Comparison of ENCODE assay signal across 8 mouse cellular contexts in the genomic region with DNA sequence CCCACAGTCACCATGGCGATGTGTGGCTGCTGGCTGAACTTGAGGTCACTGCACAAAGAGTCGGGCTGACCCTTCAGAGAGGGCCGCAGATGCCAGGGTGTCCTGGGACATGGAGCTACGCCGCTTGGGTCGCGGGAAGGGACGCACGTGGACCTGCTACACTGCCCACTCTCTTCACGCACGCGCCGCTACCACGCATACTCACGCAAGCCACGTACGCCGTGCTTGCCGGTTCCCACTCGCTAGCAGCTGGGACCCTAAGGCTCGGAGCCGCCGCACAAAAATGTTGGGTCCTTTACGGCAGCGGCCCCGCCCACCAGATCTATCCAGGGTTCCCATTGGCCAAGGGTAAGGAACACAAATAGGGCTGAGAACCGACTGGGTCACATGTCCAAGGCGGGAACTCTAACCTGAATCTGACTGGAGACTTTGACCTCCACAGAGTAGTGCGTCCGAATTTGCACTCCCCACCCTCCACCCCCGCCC. TPM values are rescaled to one million over a fixed set of nuclear protein-coding genes. Genes with fewer than 3 reads are reported as not detected.
A peak's percentile ranks its signal among the peaks of the same experiment; 100 is the strongest.
DNase-seq lines count a peak whose midpoint lies in the region; ATAC-seq and TF ChIP-seq lines count a peak whose summit lies in the region.

Gene Abcb6, minus strand, starts transcription at position 288 of the 486 bp plus-strand sequence.

- H3K9me3 ChIP-seq in E14TG2a.4 (ENCODE audit: low read length) = no peaks in the 10 kb centered on the region
- no peaks in the 10 kb centered on the region for H3K9me3 ChIP-seq in forebrain, embryonic 13.5 days (replicated peaks)
- H3K9me3 ChIP-seq in liver, postnatal 0 days (ENCODE audit: low read length) = 0 out of 2 replicates have a peak, but pooled peaks cover 2% of the 10 kb centered on the region
- H3K9me3 ChIP-seq in neural tube, embryonic 15.5 days (replicated peaks) = no peaks in the 10 kb centered on the region

- 0 out of 2 replicates have a peak, but pooled peaks have one; percentile 20 for TF ChIP-seq EP300 in liver, postnatal 0 days (IDR thresholded peaks at IDR 0.05; ENCODE audit: low read depth)

- peak within 1 kb of the TSS; percentile 97 for H3K4me2 ChIP-seq in forebrain, embryonic 13.5 days
- peak within 1 kb of the TSS; percentile 97 for H3K4me2 ChIP-seq in liver, postnatal 0 days (ENCODE audit: low read depth, low read length)
- peak within 1 kb of the TSS; percentile 100 for H3K4me2 ChIP-seq in neural tube, embryonic 15.5 days

- peak within 1 kb of the TSS; percentile 40; the same call in 1 of the 2 replicates for H3K27ac ChIP-seq in forebrain, embryonic 13.5 days
- peak within 1 kb of the TSS; percentile 99 for H3K27ac ChIP-seq in liver, postnatal 0 days (ENCODE audit: low read depth)
- H3K27ac ChIP-seq in neural tube, embryonic 15.5 days (replicated peaks) = peak within 1 kb of the TSS; percentile 74

- peaks cover 41% of the 10 kb centered on the region for H3K4me1 ChIP-seq in E14TG2a.4 (replicated peaks; ENCODE audit: low read depth, low read length)
- peaks cover 28% of the 10 kb centered on the region for H3K4me1 ChIP-seq in forebrain, embryonic 13.5 days
- H3K4me1 ChIP-seq in liver, postnatal 0 days (ENCODE audit: insufficient read depth) = peaks cover 13% of the 10 kb centered on the region
- H3K4me1 ChIP-seq in neural tube, embryonic 15.5 days = peaks cover 30% of the 10 kb centered on the region

- H3K27me3 ChIP-seq in E14TG2a.4 (ENCODE audit: insufficient read depth, low read length) = no peaks in the 10 kb centered on the region
- no peaks in the 10 kb centered on the region for H3K27me3 ChIP-seq in forebrain, embryonic 13.5 days
- no peaks in the 10 kb centered on the region for H3K27me3 ChIP-seq in liver, postnatal 0 days (ENCODE audit: insufficient read depth, low read length)
- H3K27me3 ChIP-seq in neural tube, embryonic 15.5 days (replicated peaks) = no peaks in the 10 kb centered on the region

- ATAC-seq in forebrain, embryonic 13.5 days = peak; percentile 95
- ATAC-seq in liver, postnatal 0 days = peak; percentile 86
- ATAC-seq in neural tube, embryonic 15.5 days (ENCODE audit: low FRiP score) = peak; percentile 94

- WGBS in forebrain, embryonic 13.5 days = under 1% methylated on average over 31 of the region's 31 CpGs
- 0% methylated on average over 31 of the region's 31 CpGs for WGBS in large intestine, adult 2 months
- WGBS in liver, postnatal 0 days (ENCODE audit: insufficient replicate concordance) = 0% methylated on average over 31 of the region's 31 CpGs
- under 1% methylated on average over 31 of the region's 31 CpGs for WGBS in neural tube, embryonic 15.5 days

- DNase-seq in c-Kit-positive CD71-positive TER-119-positive erythroid progenitor cells, embryonic 14.5 days (ENCODE audit: low spot score) = peak; percentile 94
- peak; percentile 92 to 93 for DNase-seq in heart, postnatal 10 days
- peak; percentile 82 for DNase-seq in large intestine, adult 2 months (ENCODE audit: low read depth, low spot score)
- peak; percentile 93 for DNase-seq in liver, postnatal 0 days
- DNase-seq in testis, postnatal 14 days (ENCODE audit: low spot score) = peak; percentile 88

- TF ChIP-seq CTCF in E14TG2a.4 (conservative IDR thresholded peaks at IDR 0.05; ENCODE audit: low read length) = no peak; the same call in 1 of the 2 replicates
- TF ChIP-seq CTCF in liver, postnatal 0 days (IDR thresholded peaks at IDR 0.05; ENCODE audit: low read depth) = no peak

- H3K4me3 ChIP-seq in E14TG2a.4 (replicated peaks; ENCODE audit: low read length) = peak within 1 kb of the TSS; percentile 90
- H3K4me3 ChIP-seq in forebrain, embryonic 13.5 days = peak within 1 kb of the TSS; percentile 59
- H3K4me3 ChIP-seq in liver, postnatal 0 days (ENCODE audit: low read depth, low read length) = peak within 1 kb of the TSS; percentile 83
- peak within 1 kb of the TSS; percentile 67 for H3K4me3 ChIP-seq in neural tube, embryonic 15.5 days (replicated peaks)

- H3K9ac ChIP-seq in forebrain, embryonic 13.5 days = peak within 1 kb of the TSS; percentile 73
- H3K9ac ChIP-seq in liver, postnatal 0 days (replicated peaks) = peak within 1 kb of the TSS; percentile 93
- peak within 1 kb of the TSS; percentile 69 for H3K9ac ChIP-seq in neural tube, embryonic 15.5 days (replicated peaks)

- H3K36me3 ChIP-seq in E14TG2a.4 (ENCODE audit: insufficient read depth, low read length) = peaks cover 67% of the 10 kb centered on the region
- H3K36me3 ChIP-seq in forebrain, embryonic 13.5 days (ENCODE audit: poor library complexity, severe bottlenecking) = peaks cover 67% of the 10 kb centered on the region
- peaks cover 69% of the 10 kb centered on the region for H3K36me3 ChIP-seq in liver, postnatal 0 days (replicated peaks; ENCODE audit: insufficient read depth, low read length)
- peaks cover 64% of the 10 kb centered on the region for H3K36me3 ChIP-seq in neural tube, embryonic 15.5 days

- intact Hi-C loops in heart, postnatal 10 days (cut with DNase I) = no loop called here

RNA-seq across cellular contexts. Expression of gene Abcb6, which starts in this region (rescaled TPM):
- 28.6 and 31.7 TPM in 2 replicates for polyA plus RNA-seq in forebrain, embryonic 13.5 days (2015; fragmentation: Nextera tagmentation; extraction: Ambion mirVana)
- total RNA-seq in heart, postnatal 10 days (2021) = 10 to 100 TPM; 23.6 to 26.8 TPM
- 24.0 and 27.5 TPM in 2 replicates for polyA plus RNA-seq in large intestine, adult 2 months (2012; rRNA removed)
- polyA plus RNA-seq in liver, postnatal 0 days (2015; fragmentation: Nextera tagmentation; extraction: Ambion mirVana) = 38.1 and 41.5 TPM in 2 replicates
- polyA plus RNA-seq in neural tube, embryonic 15.5 days (2015; fragmentation: Nextera tagmentation; extraction: Ambion mirVana) = 54.0 and 54.9 TPM in 2 replicates

Comparison
In these comparisons a context has a peak if more than half of its experiments do, and no peak if none do; other contexts are left out.
1. Peak in every context shown above with its lines: DNase-seq, ATAC-seq, H3K4me3 ChIP-seq and H3K27ac ChIP-seq.
2. H3K27ac ChIP-seq: peak in every context shown above with its lines; median percentile 99 in liver, postnatal 0 days; 74 in neural tube, embryonic 15.5 days; 40 in forebrain, embryonic 13.5 days.